Mouse (Mus musculus): ENCODE data around the gene Pramef17. TPM values are rescaled to one million over a fixed set of nuclear protein-coding genes. Genes with fewer than 3 reads are reported as not detected.
"Not testable (repeated sequence)": the region's sequence is repeated elsewhere in the genome, so short reads cannot be mapped to it uniquely, and the experiment has no call there.

Gene Pramef17
- not detected for total RNA-seq (2021)
- long read RNA-seq, experiment 1 = 0 reads
- long read RNA-seq, experiment 2 = 0 reads

- DNase-seq (ENCODE audit: low spot score in 2 of 2); intact Hi-C loops (cut with DNase I): not testable (repeated sequence)
These were observed at the start of gene Pramef17 for GRCm38 (mm10) chr4:143994269-143994668. Pramef17 (minus strand) TSS chr4:143994369.

- intact Hi-C loops (cut with DNase I) = not testable (repeated sequence)
- DNase-seq (ENCODE audit: low spot score in 2 of 2) = peak; percentile 63 to 67
These were observed 6.0 kb downstream of the Pramef17 start for GRCm38 (mm10) chr4:143988126-143988525.

GRCm38 (mm10) chr4:143987475-143987941 lies 6.7 kb downstream of the Pramef17 start:
- DNase-seq (ENCODE audit: low spot score in 2 of 2) = peak; percentile 32 to 84
- intact Hi-C loops (cut with DNase I) = not testable (repeated sequence)

GRCm38 (mm10) chr4:143985733-143986132 lies 8.4 kb downstream of the Pramef17 start:
- peak; percentile 26 to 52 for DNase-seq (ENCODE audit: low spot score in 2 of 2)
- intact Hi-C loops (cut with DNase I) = not testable (repeated sequence)

GRCm38 (mm10) chr4:143985165-143985564 lies 9.0 kb downstream of the Pramef17 start:
- intact Hi-C loops (cut with DNase I) = not testable (repeated sequence)
- DNase-seq (ENCODE audit: low spot score in 2 of 2) = peak; percentile 7 to 15

GRCm38 (mm10) chr4:143983446-143983845 lies 10.7 kb downstream of the Pramef17 start:
- DNase-seq (ENCODE audit: low spot score in 2 of 2); intact Hi-C loops (cut with DNase I): not testable (repeated sequence)

GRCm38 (mm10) chr4:143966850-143967249 lies 27.3 kb downstream of the Pramef17 start, which contains the start of gene Gm13101:
Gm13101 (minus strand) TSS chr4:143966950.
- intact Hi-C loops (cut with DNase I); DNase-seq (ENCODE audit: low spot score in 2 of 2): not testable (repeated sequence)

- DNase-seq (ENCODE audit: low spot score in 2 of 2); intact Hi-C loops (cut with DNase I): not testable (repeated sequence)
These were observed 43.3 kb downstream of the Pramef17 start, which contains the start of gene Pramef25 for GRCm38 (mm10) chr4:143950916-143951315. Pramef25 (minus strand) TSS chr4:143951016.

Other genes with a start within 250 kb of the Pramef17 start
- not detected for gene Gm13023, start 205.0 kb downstream of the Pramef17 start, total RNA-seq (2021)
- gene Gm13084, start 178.3 kb downstream of the Pramef17 start, total RNA-seq (2021) = not detected
- gene Gm13103, start 147.9 kb downstream of the Pramef17 start, total RNA-seq (2021) = not detected
- gene Pramef6, start 94.0 kb downstream of the Pramef17 start, total RNA-seq (2021) = not detected
- gene Pramef25, start 43.4 kb downstream of the Pramef17 start, total RNA-seq (2021) = not detected
- gene Gm13101, start 27.4 kb downstream of the Pramef17 start, total RNA-seq (2021) = not detected
- gene Pramel4, start 64.8 kb upstream of the Pramef17 start, total RNA-seq (2021) = not detected
- gene Gm13102, start 112.1 kb upstream of the Pramef17 start, total RNA-seq (2021) = not detected
- gene Oog3, start 168.3 kb upstream of the Pramef17 start, total RNA-seq (2021) = not detected
- not detected for gene Oog2, start 196.3 kb upstream of the Pramef17 start, total RNA-seq (2021)
- gene C87977, start 218.9 kb upstream of the Pramef17 start, total RNA-seq (2021) = not detected

Data from left cerebral cortex, postnatal 14 days (tissue).